Mouse (Mus musculus) myocyte (in vitro differentiated cells): ENCODE measurements at regions not wholly inside any gene's neighbourhood (a gene's known extent, or its start where the extent isn't known, plus 50 kb on each side); places are given as distances from the start of the nearest gene placed in this dataset.

Experiments used
- H3K27me3 ChIP-seq: one replicate; pipeline ENCODE4 v1.6.1; 2011; ENCODE audit not compliant: control insufficient read depth, insufficient read depth, insufficient read length
- H3K36me3 ChIP-seq: one replicate; pipeline ENCODE4 v1.6.1; 2011; ENCODE audit not compliant: control insufficient read depth, insufficient read depth
- H3K4me2 ChIP-seq: one replicate; pipeline ENCODE4 v1.6.1; 2011; ENCODE audit warnings: low read depth, control low read depth
- H3K4me3 ChIP-seq: one replicate; pipeline ENCODE4 v1.5.1; 2011; ENCODE audit warnings: mild to moderate bottlenecking, control low read depth, moderate library complexity
- H3K79me2 ChIP-seq: one replicate; pipeline ENCODE4 v1.6.1; 2011; ENCODE audit not compliant: control insufficient read depth, insufficient read depth
- H3ac ChIP-seq: one replicate; pipeline ENCODE4 v1.6.1; 2011; ENCODE audit not compliant: control insufficient read depth, insufficient read length
- CEBPB ChIP-seq: IDR thresholded peaks from 2 replicates; pipeline ENCODE4 v1.6.1; 2011; ENCODE audit warnings: mild to moderate bottlenecking, moderate library complexity; ENCODE audit not compliant: poor library complexity, insufficient read depth, severe bottlenecking
- E2F4 ChIP-seq: IDR thresholded peaks from one replicate; pipeline ENCODE4 v1.6.1; 2011; ENCODE audit warnings: mild to moderate bottlenecking, control low read depth, moderate library complexity; ENCODE audit not compliant: insufficient read depth
- MAX ChIP-seq: IDR thresholded peaks from one replicate; pipeline ENCODE4 v1.6.1; 2011; ENCODE audit warnings: low read depth, mild to moderate bottlenecking, control low read depth
- MYOD1 ChIP-seq, 3 experiments: IDR thresholded peaks; one replicate each; pipeline ENCODE4 v1.6.1; 2011; ENCODE audit warnings: control low read depth in 2 of 3, low read depth in 2 of 3, mild to moderate bottlenecking in 2 of 3, moderate library complexity in 1 of 3; ENCODE audit not compliant: insufficient read length in 2 of 3, control insufficient read depth in 1 of 3
- MYOG ChIP-seq, 3 experiments: IDR thresholded peaks; one replicate each; pipeline ENCODE4 v1.6.1; 2011; ENCODE audit warnings: control low read depth in 2 of 3, low read depth in 2 of 3, mild to moderate bottlenecking in 2 of 3; ENCODE audit not compliant: insufficient read length in 2 of 3, control insufficient read depth in 1 of 3, insufficient read depth in 1 of 3
- POLR2A ChIP-seq: IDR thresholded peaks from one replicate; pipeline ENCODE4 v1.6.1; 2011; ENCODE audit warnings: low read depth, mild to moderate bottlenecking, control low read depth, moderate library complexity; ENCODE audit not compliant: insufficient read length
- POLR2AphosphoS2 ChIP-seq: IDR thresholded peaks from one replicate; pipeline ENCODE4 v1.6.1; 2011; ENCODE audit warnings: low read depth, control low read depth; ENCODE audit not compliant: insufficient read length
- REST ChIP-seq: IDR thresholded peaks from one replicate; pipeline ENCODE4 v1.6.1; 2011; ENCODE audit warnings: mild to moderate bottlenecking, control low read depth, moderate library complexity; ENCODE audit not compliant: insufficient read depth, insufficient read length
- SRF ChIP-seq: IDR thresholded peaks from one replicate; pipeline ENCODE4 v1.6.1; 2011; ENCODE audit warnings: low read depth; ENCODE audit not compliant: control insufficient read depth, insufficient read length
- TCF12 ChIP-seq: IDR thresholded peaks from one replicate; pipeline ENCODE4 v1.6.1; 2011; ENCODE audit warnings: mild to moderate bottlenecking, control low read depth; ENCODE audit not compliant: poor library complexity, insufficient read depth, severe bottlenecking
- TCF3 ChIP-seq: IDR thresholded peaks from one replicate; pipeline ENCODE4 v1.6.1; 2011; ENCODE audit warnings: low read depth, control low read depth; ENCODE audit not compliant: insufficient read length
- USF1 ChIP-seq: IDR thresholded peaks from one replicate; pipeline ENCODE4 v1.6.1; 2011; ENCODE audit warnings: low read depth, mild to moderate bottlenecking, control low read depth, moderate library complexity

DNA sequence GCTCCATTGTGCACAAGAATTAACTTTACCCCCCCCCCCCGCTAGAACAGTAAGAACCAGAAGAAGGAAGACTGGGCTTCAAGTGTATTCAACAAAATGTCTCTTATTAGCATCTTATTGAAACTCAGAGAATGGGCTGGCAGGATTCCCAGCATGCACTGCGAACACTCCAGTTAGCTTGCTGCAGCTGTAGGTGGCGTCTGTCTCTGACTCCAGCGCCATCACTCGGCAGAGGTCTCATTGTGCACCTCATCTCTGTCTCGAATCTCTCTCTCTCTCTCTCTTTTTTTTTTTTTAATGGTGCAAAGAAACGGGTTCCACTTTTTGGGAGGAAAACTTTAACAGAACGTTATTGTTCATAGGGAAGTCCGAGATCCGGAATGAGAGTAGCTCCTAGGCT, 221.6 kb downstream of the Agtpbp1 start:
- Histone ChIP-seq H3K79me2 (no peaks in the 10 kb centered on the region), H3K36me3 (no peaks in the 10 kb centered on the region), H3ac (no peak overlapping the region), H3K27me3 (no peaks in the 10 kb centered on the region), H3K4me3 (no peak overlapping the region), H3K4me2 (no peak overlapping the region)
- TF ChIP-seq TCF3 (no peak), SRF (no peak), E2F4 (no peak), CEBPB (no peak), MAX (no peak), MYOD1 (IDR thresholded peaks at IDR 0.05; ENCODE audit: control insufficient read depth in 1 of 3, insufficient read length in 2 of 3, low read depth in 2 of 3) (no peak), POLR2AphosphoS2 (no peak), USF1 (no peak), REST (no peak), MYOG (IDR thresholded peaks at IDR 0.05; ENCODE audit: control insufficient read depth in 1 of 3, insufficient read depth in 1 of 3, insufficient read length in 2 of 3, low read depth in 2 of 3) (no peak), POLR2A (no peak), TCF12 (no peak)

DNA sequence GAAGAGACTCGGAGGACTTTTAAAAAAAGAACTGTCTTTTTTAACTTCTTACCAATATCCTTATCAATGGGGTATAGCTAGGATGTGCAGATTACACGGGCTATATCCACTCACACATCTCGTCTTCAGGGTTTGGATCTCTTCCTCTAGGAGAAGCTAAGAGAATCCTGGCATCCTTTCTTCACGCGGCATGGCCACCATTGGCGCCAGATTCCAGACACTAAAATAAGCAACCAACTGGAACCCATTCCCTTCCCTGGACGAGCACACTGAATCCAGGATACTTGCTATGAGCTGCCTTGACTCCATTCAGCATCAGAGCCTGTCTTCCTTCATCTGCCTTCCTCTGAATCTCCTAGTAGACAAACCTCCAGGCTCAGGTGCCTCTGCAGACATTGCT, 223.7 kb downstream of the Agtpbp1 start:
- Histone ChIP-seq H3ac (no peak overlapping the region), H3K27me3 (no peaks in the 10 kb centered on the region), H3K4me3 (no peak overlapping the region), H3K79me2 (no peaks in the 10 kb centered on the region), H3K36me3 (no peaks in the 10 kb centered on the region), H3K4me2 (no peak overlapping the region)
- no peak for TF ChIP-seq TCF3
- TF ChIP-seq E2F4: no peak

DNA sequence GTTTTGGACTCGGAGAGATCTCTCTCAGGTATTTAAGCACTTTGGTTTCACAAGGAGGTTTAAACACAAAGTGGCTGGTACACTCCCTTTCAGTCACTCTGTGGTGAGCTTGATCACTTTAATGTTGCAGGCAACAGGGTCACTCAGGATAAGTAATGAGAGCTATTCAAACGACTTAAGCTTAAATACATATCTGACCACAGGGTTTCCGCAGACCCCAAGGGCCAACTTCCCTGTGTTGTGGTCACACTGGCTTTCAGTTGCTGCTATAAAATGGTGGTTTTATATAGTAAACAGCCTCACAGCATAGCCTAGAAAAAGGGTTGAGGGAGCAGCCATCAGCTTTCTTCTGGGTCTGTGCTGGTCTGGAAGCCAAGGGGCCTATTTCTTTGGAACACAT, 225.0 kb downstream of the Agtpbp1 start:
- Histone ChIP-seq H3ac (no peak overlapping the region), H3K27me3 (no peaks in the 10 kb centered on the region), H3K4me3 (no peak overlapping the region), H3K4me2 (no peak overlapping the region), H3K36me3 (no peaks in the 10 kb centered on the region), H3K79me2 (no peaks in the 10 kb centered on the region)
- TF ChIP-seq E2F4 (no peak), CEBPB (no peak), POLR2A (no peak), MYOD1 (IDR thresholded peaks at IDR 0.05; ENCODE audit: control insufficient read depth in 1 of 3, insufficient read length in 2 of 3, low read depth in 2 of 3) (no peak), TCF12 (no peak), REST (no peak), USF1 (no peak), MYOG (IDR thresholded peaks at IDR 0.05; ENCODE audit: control insufficient read depth in 1 of 3, insufficient read depth in 1 of 3, insufficient read length in 2 of 3, low read depth in 2 of 3) (no peak)

DNA sequence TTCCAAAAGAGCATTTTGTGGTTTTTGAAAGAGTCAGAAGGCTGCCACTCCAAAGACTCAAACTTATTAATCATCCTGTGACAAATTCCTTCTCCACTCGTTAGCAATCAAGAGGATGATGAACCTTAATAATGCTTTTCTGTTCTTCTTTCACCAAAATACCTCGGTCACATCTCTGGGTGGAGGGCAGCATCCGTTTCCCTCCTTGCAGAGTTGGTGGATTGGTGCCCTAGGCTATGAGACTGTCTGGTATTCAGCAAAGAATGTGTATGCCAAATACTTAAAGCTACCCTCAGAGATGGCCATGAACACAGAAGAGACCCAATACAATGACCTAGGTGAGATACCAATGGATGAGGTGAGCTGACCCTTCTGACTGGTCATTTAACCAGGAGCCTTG, 226.6 kb downstream of the Agtpbp1 start:
- no peak overlapping the region for H3K4me2 ChIP-seq
- H3K27me3 ChIP-seq: no peaks in the 10 kb centered on the region

DNA sequence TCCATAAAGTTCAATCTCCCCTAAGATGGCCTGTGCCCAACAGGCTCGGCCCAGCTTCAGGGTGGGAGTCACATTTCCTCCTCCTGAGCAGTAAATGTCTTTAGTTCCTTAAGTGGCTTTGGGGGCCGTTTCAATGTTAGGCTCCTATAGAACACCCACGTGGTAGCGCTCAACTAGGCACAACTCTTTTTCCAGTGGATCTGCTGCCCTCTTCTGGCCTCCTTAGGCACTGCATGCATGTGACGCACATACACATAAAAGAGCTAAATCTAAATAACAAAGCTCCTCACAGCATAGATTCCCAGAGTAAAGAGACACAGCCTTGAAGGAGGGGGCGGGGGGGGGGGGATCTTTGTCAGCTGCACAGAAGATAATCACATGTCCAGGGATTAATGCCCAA, 233.6 kb downstream of the Agtpbp1 start:
- H3K36me3 ChIP-seq: no peaks in the 10 kb centered on the region
- H3ac ChIP-seq: no peak overlapping the region
- H3K79me2 ChIP-seq: no peaks in the 10 kb centered on the region
- no peaks in the 10 kb centered on the region for H3K27me3 ChIP-seq
- H3K4me3 ChIP-seq: no peak overlapping the region
- no peak overlapping the region for H3K4me2 ChIP-seq
- TF ChIP-seq MYOD1 (IDR thresholded peaks at IDR 0.05; ENCODE audit: control insufficient read depth in 1 of 3, insufficient read length in 2 of 3, low read depth in 2 of 3) (no peak), POLR2AphosphoS2 (no peak), SRF (no peak), TCF12 (no peak), CEBPB (no peak), TCF3 (no peak), E2F4 (no peak), REST (no peak), MYOG (IDR thresholded peaks at IDR 0.05; ENCODE audit: control insufficient read depth in 1 of 3, insufficient read depth in 1 of 3, insufficient read length in 2 of 3, low read depth in 2 of 3) (no peak), POLR2A (no peak)

More for the DNA sequence above, 226.6 kb downstream of the Agtpbp1 start:
- TF ChIP-seq E2F4: no peak
- no peak for TF ChIP-seq TCF3
- no peaks in the 10 kb centered on the region for H3K36me3 ChIP-seq
- H3K79me2 ChIP-seq: no peaks in the 10 kb centered on the region
- H3ac ChIP-seq: no peak overlapping the region
- no peak overlapping the region for H3K4me3 ChIP-seq

DNA sequence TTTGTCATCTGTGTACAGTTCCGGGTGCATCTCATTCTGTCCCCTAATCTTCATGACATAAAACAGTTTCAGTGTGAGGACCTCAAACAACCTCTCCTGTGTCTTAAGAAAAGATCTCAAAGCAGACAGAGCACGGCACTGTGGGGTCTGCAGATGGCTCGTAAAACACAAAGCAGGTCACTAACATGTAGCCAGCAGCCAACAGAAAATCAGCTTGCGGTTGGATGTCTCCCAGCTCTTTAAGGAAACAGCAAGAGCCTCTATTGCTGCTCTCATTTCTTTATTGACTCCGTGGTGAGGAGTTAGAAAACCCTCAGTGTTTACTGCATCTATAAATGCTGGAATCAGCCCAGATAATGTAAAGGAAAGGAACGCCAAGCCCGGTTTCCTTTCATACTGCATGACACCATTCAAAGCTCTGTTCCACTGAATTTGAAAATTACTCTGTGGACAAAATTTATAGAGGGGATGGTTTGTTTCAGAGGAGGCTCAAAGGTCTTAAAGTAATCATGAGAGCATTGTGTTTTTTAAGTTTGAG, 234.3 kb downstream of the Agtpbp1 start:
- Histone ChIP-seq H3K27me3 (no peaks in the 10 kb centered on the region), H3K4me3 (no peak overlapping the region), H3K79me2 (no peaks in the 10 kb centered on the region), H3K36me3 (no peaks in the 10 kb centered on the region), H3K4me2 (no peak overlapping the region), H3ac (no peak overlapping the region)
- TF ChIP-seq TCF12 (no peak), POLR2A (no peak), E2F4 (no peak), POLR2AphosphoS2 (no peak), TCF3 (no peak), SRF (no peak), MYOG (IDR thresholded peaks at IDR 0.05; ENCODE audit: control insufficient read depth in 1 of 3, insufficient read depth in 1 of 3, insufficient read length in 2 of 3, low read depth in 2 of 3) (no peak), MAX (no peak), MYOD1 (IDR thresholded peaks at IDR 0.05; ENCODE audit: control insufficient read depth in 1 of 3, insufficient read length in 2 of 3, low read depth in 2 of 3) (no peak), CEBPB (no peak), REST (no peak), USF1 (no peak)
